Mouse (Mus musculus) midbrain, embryonic 10.5 days (tissue): ENCODE measurements around the gene Prss22. TPM values are rescaled to one million over a fixed set of nuclear protein-coding genes. Genes with fewer than 3 reads are reported as not detected.

Source experiments
- DNase-seq: peaks from one replicate; pipeline ENCODE4 v3.0.0-alpha.2; 2017; ENCODE audit warnings: low spot score
- H3K27ac ChIP-seq: fragments of 300-500 bp; sonication (generic); replicated peaks from 2 replicates; pipeline ENCODE4 v1.5.1; 2016; ENCODE audit warnings: mild to moderate bottlenecking
- H3K27me3 ChIP-seq: fragments of 300-500 bp; sonication (generic); 2 replicates; pipeline ENCODE4 v1.6.1; 2016; ENCODE audit warnings: low read depth, mild to moderate bottlenecking; ENCODE audit not compliant: poor library complexity, severe bottlenecking
- H3K36me3 ChIP-seq: fragments of 300-500 bp; sonication (generic); 2 replicates; pipeline ENCODE4 v1.6.1; 2016; ENCODE audit warnings: mild to moderate bottlenecking, moderate library complexity
- H3K4me1 ChIP-seq: fragments of 300-500 bp; sonication (generic); 2 replicates; pipeline ENCODE4 v1.6.1; 2016
- H3K4me3 ChIP-seq: fragments of 300-500 bp; sonication (generic); 2 replicates; pipeline ENCODE4 v1.5.1; 2016; ENCODE audit warnings: mild to moderate bottlenecking, moderate library complexity
- H3K9me3 ChIP-seq: fragments of 300-500 bp; sonication (generic); replicated peaks from 2 replicates; pipeline ENCODE4 v1.6.1; 2016; ENCODE audit warnings: mild to moderate bottlenecking
- WGBS: fragments of 180-500 bp; shearing (Covaris S2); methylation state at CpG from one replicate; pipeline ENCODE4 v1.1.7; 2016; 5-methylcytosine and 5-hydroxymethylcytosine counted together
- polyA plus RNA-seq: library from polyadenylated mRNA; unstranded; fragments of >200 nt; fragmentation: Nextera tagmentation; extraction: Ambion mirVana; gene quantifications from 2 replicates; pipeline ENCODE4 v1.2.1, GENCODE M21; 2016

The Prss22 gene
- polyA plus RNA-seq, 1 experiment from 2014 or later: 0.26 TPM

- Histone ChIP-seq H3K9me3 (no peaks in the 10 kb centered on the region), H3K36me3 (no peaks in the 10 kb centered on the region), H3K27me3 (no peaks in the 10 kb centered on the region), H3K4me3 (no peak overlapping the region), H3K4me1 (no peaks in the 10 kb centered on the region), H3K27ac (no peak overlapping the region)
- 89% methylated on average over 5 of the region's 5 CpGs for WGBS
- no peak for DNase-seq
Observed at GRCm38 (mm10) chr17:24014433-24014965, 16.6 kb upstream of the Prss22 start.

GRCm38 (mm10) chr17:24012921-24013320 lies 15.0 kb upstream of the Prss22 start:
- Histone ChIP-seq H3K4me3 (no peak overlapping the region), H3K4me1 (no peaks in the 10 kb centered on the region), H3K36me3 (no peaks in the 10 kb centered on the region), H3K9me3 (no peaks in the 10 kb centered on the region), H3K27me3 (no peaks in the 10 kb centered on the region), H3K27ac (no peak overlapping the region)
- no peak for DNase-seq
- 84% methylated on average over 2 of the region's 2 CpGs for WGBS

GRCm38 (mm10) chr17:24009617-24010016 lies 11.7 kb upstream of the Prss22 start:
- Histone ChIP-seq H3K4me1 (no peaks in the 10 kb centered on the region), H3K27me3 (no peaks in the 10 kb centered on the region), H3K36me3 (no peaks in the 10 kb centered on the region), H3K27ac (no peak overlapping the region), H3K9me3 (no peaks in the 10 kb centered on the region), H3K4me3 (no peak overlapping the region)
- 60% methylated on average over 5 of the region's 5 CpGs for WGBS
- no peak for DNase-seq

GRCm38 (mm10) chr17:24008105-24008504 lies 10.2 kb upstream of the Prss22 start:
- Histone ChIP-seq H3K9me3 (no peaks in the 10 kb centered on the region), H3K27me3 (no peaks in the 10 kb centered on the region), H3K36me3 (no peaks in the 10 kb centered on the region), H3K4me1 (no peaks in the 10 kb centered on the region), H3K27ac (no peak overlapping the region), H3K4me3 (no peak overlapping the region)
- WGBS: 79% methylated on average over 4 of the region's 4 CpGs
- no peak for DNase-seq

DNA sequence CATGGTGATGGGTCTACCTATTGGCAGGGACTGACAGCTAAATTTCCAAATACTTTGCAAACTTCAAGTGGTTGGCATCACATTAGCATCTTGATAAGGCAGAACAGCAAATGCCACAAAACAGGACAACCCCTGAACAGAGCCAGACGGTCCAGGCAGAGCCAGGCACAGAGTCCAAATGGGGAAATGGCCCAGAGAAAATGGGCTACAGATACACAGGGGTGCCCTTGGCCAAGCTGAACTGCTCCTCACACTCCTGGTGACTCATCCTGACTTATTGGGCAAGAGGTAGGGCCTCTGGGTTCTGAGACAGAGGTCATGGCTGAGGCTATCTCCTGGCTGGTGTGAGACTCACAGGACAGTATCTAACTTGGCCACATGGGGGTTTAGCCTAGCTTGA lies 9.5 kb upstream of the Prss22 start:
- Histone ChIP-seq H3K9me3 (no peaks in the 10 kb centered on the region), H3K36me3 (no peaks in the 10 kb centered on the region), H3K27ac (no peak overlapping the region), H3K4me3 (no peak overlapping the region), H3K27me3 (no peaks in the 10 kb centered on the region), H3K4me1 (no peaks in the 10 kb centered on the region)
- 77% methylated on average over 1 of the region's 1 CpGs for WGBS
- no peak for DNase-seq

GRCm38 (mm10) chr17:24006930-24007329 lies 9.0 kb upstream of the Prss22 start:
- H3K4me3 ChIP-seq: no peak overlapping the region
- H3K27ac ChIP-seq: no peak overlapping the region
- no peaks in the 10 kb centered on the region for H3K27me3 ChIP-seq
- no peak for DNase-seq
- 52% methylated on average over 2 of the region's 2 CpGs for WGBS
- no peaks in the 10 kb centered on the region for H3K36me3 ChIP-seq
- no peaks in the 10 kb centered on the region for H3K9me3 ChIP-seq
- no peaks in the 10 kb centered on the region for H3K4me1 ChIP-seq

DNA sequence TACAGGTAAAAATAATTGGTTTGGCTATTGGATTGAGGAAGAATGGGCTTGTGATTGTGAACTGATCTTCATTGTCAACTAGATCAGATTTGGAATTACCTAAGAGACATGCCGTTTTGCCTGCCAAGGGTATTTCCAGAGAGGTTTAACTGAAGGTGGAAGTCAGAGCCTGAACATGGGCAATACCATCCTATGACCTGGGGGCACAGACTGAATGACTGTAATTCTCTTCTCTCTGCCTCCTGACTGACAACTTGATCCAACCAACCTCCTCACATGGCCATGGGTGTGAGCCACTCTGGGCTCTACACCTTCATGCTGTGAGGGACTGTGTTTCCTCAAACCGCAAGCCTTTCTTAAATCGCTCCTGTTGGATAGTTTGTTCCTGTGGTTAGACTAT lies 7.1 kb upstream of the Prss22 start:
- Histone ChIP-seq H3K27me3 (no peaks in the 10 kb centered on the region), H3K27ac (no peak overlapping the region), H3K9me3 (no peaks in the 10 kb centered on the region), H3K4me3 (no peak overlapping the region), H3K4me1 (no peaks in the 10 kb centered on the region), H3K36me3 (no peaks in the 10 kb centered on the region)
- 97% methylated on average over 3 of the region's 3 CpGs for WGBS
- no peak for DNase-seq

- Histone ChIP-seq H3K27me3 (no peaks in the 10 kb centered on the region), H3K4me1 (no peaks in the 10 kb centered on the region), H3K4me3 (no peak overlapping the region), H3K27ac (no peak overlapping the region), H3K9me3 (no peaks in the 10 kb centered on the region), H3K36me3 (no peaks in the 10 kb centered on the region)
- 92% methylated on average over 14 of the region's 14 CpGs for WGBS
- no peak for DNase-seq
Observed at GRCm38 (mm10) chr17:24004071-24004665, 6.3 kb upstream of the Prss22 start.

GRCm38 (mm10) chr17:24000404-24000803 lies 2.5 kb upstream of the Prss22 start:
- 76% methylated on average over 5 of the region's 5 CpGs for WGBS
- Histone ChIP-seq H3K4me3 (no peak overlapping the region), H3K36me3 (no peaks in the 10 kb centered on the region), H3K9me3 (no peaks in the 10 kb centered on the region), H3K27me3 (no peaks in the 10 kb centered on the region), H3K4me1 (0 out of 2 replicates have a peak, but pooled peaks cover 2% of the 10 kb centered on the region), H3K27ac (no peak overlapping the region)
- DNase-seq: no peak

DNA sequence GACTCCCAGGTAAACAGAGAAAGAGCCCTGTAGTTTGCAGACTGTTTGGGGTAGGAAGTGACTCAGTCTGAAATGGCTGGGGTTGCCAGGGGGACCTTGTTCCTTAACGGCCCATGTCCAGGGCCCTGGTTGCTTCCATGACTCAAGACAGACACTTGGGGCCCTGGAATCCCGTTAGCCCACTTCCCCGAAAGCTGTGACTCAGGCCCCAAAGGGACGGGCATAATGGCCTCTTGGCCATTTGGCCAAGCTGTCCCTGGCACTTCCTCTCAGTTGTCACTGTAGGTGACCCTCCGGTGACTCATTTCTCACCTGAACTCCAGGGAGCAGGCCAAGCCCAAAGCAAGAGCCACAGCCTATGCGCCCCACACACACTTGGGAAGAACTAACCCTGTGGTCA lies 483 bp upstream of the Prss22 start:
- Histone ChIP-seq H3K4me1 (peaks cover 7% of the 10 kb centered on the region; the same call in 1 of the 2 replicates), H3K4me3 (no peak overlapping the region), H3K9me3 (no peaks in the 10 kb centered on the region), H3K36me3 (no peaks in the 10 kb centered on the region), H3K27ac (no peak overlapping the region), H3K27me3 (0 out of 2 replicates have a peak, but pooled peaks cover 7% of the 10 kb centered on the region)
- 80% methylated on average over 6 of the region's 6 CpGs for WGBS
- DNase-seq: no peak

GRCm38 (mm10) chr17:23995421-23995820 lies 2.5 kb downstream of the Prss22 start:
- no peaks in the 10 kb centered on the region for H3K36me3 ChIP-seq
- H3K27ac ChIP-seq: no peak overlapping the region
- H3K4me1 ChIP-seq: peaks cover 20% of the 10 kb centered on the region
- 0 out of 2 replicates have a peak, but pooled peaks cover 7% of the 10 kb centered on the region for H3K27me3 ChIP-seq
- 34% methylated on average over 1 of the region's 1 CpGs for WGBS
- no peak for DNase-seq
- no peaks in the 10 kb centered on the region for H3K9me3 ChIP-seq
- H3K4me3 ChIP-seq: no peak overlapping the region

DNA sequence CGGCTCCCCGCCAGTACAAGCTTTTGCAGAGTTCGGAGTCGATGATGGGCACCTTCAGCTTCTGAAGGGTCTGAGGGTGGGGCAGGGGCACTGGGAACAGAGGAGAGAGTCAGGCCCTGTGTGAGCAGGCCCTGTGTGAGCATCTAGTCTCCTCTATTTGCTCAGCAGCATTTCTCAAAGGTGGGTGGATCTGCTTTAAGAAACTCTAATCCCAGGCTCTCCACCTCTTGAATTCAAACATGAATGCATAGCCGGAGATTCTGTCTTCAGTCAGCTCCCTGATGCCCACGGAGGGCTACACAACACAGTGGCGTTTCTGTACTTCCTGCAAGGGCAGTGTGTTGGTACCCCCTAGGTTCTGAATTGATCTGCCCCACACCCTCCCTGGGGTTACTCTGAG lies 3.2 kb downstream of the Prss22 start:
- no peak for DNase-seq
- Histone ChIP-seq H3K36me3 (no peaks in the 10 kb centered on the region), H3K4me1 (peaks cover 27% of the 10 kb centered on the region), H3K4me3 (no peak overlapping the region), H3K27ac (no peak overlapping the region), H3K27me3 (0 out of 2 replicates have a peak, but pooled peaks cover 7% of the 10 kb centered on the region), H3K9me3 (no peaks in the 10 kb centered on the region)
- 82% methylated on average over 7 of the region's 7 CpGs for WGBS

- H3K36me3 ChIP-seq: no peaks in the 10 kb centered on the region
- 11% methylated on average over 31 of the region's 31 CpGs for WGBS
- H3K4me1 ChIP-seq: peaks cover 27% of the 10 kb centered on the region
- no peaks in the 10 kb centered on the region for H3K9me3 ChIP-seq
- peak overlapping the region; percentile 39 for H3K4me3 ChIP-seq
- DNase-seq: peak; percentile 91
- H3K27me3 ChIP-seq: 0 out of 2 replicates have a peak, but pooled peaks cover 7% of the 10 kb centered on the region
- H3K27ac ChIP-seq: peak overlapping the region; percentile 79
Observed at GRCm38 (mm10) chr17:23993559-23994428, 4.1 kb downstream of the Prss22 start.
